Comparison of ENCODE assay signal across 8 mouse cellular contexts in genomic region chr15:102742589-102742988, GRCm38 (mm10). TPM values are rescaled to one million over a fixed set of nuclear protein-coding genes. Genes with fewer than 3 reads are reported as not detected.
DNase-seq lines count a peak whose midpoint lies in the region; ATAC-seq and TF ChIP-seq lines count a peak whose summit lies in the region.

No protein-coding gene starts in this region.

- H3K36me3 ChIP-seq in heart, embryonic 12.5 days = no peaks in the 10 kb centered on the region
- H3K36me3 ChIP-seq in kidney, embryonic 16.5 days (ENCODE audit: insufficient read depth, low read length) = no peaks in the 10 kb centered on the region
- no peaks in the 10 kb centered on the region for H3K36me3 ChIP-seq in liver, adult 2 months (ENCODE audit: control insufficient read depth, insufficient read depth, low read length)
- H3K36me3 ChIP-seq in splenic B cell, adult 2 months (ENCODE audit: control insufficient read depth, insufficient read depth, low read length, poor library complexity, severe bottlenecking) = no peaks in the 10 kb centered on the region

- DNase-seq in CD4-positive, CD25-positive, alpha-beta regulatory T cell, adult 2 months (ENCODE audit: low read depth, low spot score) = peak; percentile 95
- peak; percentile 96 for DNase-seq in brain, adult 2 months (ENCODE audit: low read depth, low spot score)
- DNase-seq in liver, adult 2 months (ENCODE audit: extremely low read depth, low read depth, low spot score) = peak; percentile 61
- DNase-seq in natural killer cell, adult 2 months (ENCODE audit: low spot score in 2 of 2) = peak; percentile 83 to 89
- DNase-seq in splenic B cell, adult 2 months (ENCODE audit: low read depth, low spot score) = peak; percentile 94

- H3K9me3 ChIP-seq in heart, embryonic 12.5 days (replicated peaks) = no peaks in the 10 kb centered on the region
- H3K9me3 ChIP-seq in kidney, embryonic 16.5 days (ENCODE audit: low read length) = no peaks in the 10 kb centered on the region

- no peak overlapping the region for H3K4me3 ChIP-seq in embryonic fibroblast, embryonic 13.5 days (ENCODE audit: insufficient read depth, low read length)
- no peak overlapping the region for H3K4me3 ChIP-seq in heart, embryonic 12.5 days
- no peak overlapping the region for H3K4me3 ChIP-seq in kidney, embryonic 16.5 days (ENCODE audit: low read length)
- H3K4me3 ChIP-seq in liver, adult 2 months (ENCODE audit: insufficient read depth, low read depth, low read length) = no peak overlapping the region

- peak; percentile 97 for TF ChIP-seq CTCF in embryonic fibroblast, embryonic 13.5 days (IDR thresholded peaks at IDR 0.05; ENCODE audit: borderline replicate concordance, insufficient read depth, low read length)
- TF ChIP-seq CTCF in liver, adult 2 months (IDR thresholded peaks at IDR 0.05; ENCODE audit: low read depth, low read length) = peak; percentile 100

- no peak overlapping the region for H3K4me2 ChIP-seq in heart, embryonic 12.5 days
- H3K4me2 ChIP-seq in kidney, embryonic 16.5 days (replicated peaks; ENCODE audit: low read depth, low read length) = no peak overlapping the region

- no peaks in the 10 kb centered on the region for H3K4me1 ChIP-seq in embryonic fibroblast, embryonic 13.5 days (ENCODE audit: control insufficient read depth, insufficient read depth, low read length)
- H3K4me1 ChIP-seq in heart, embryonic 12.5 days (replicated peaks) = peaks cover 16% of the 10 kb centered on the region
- peaks cover 16% of the 10 kb centered on the region for H3K4me1 ChIP-seq in kidney, embryonic 16.5 days (ENCODE audit: insufficient read depth, low read length)
- no peaks in the 10 kb centered on the region for H3K4me1 ChIP-seq in liver, adult 2 months (ENCODE audit: control insufficient read depth, insufficient read depth, low read length)

- no peak overlapping the region for H3K27ac ChIP-seq in embryonic fibroblast, embryonic 13.5 days (ENCODE audit: insufficient read depth, low read length)
- H3K27ac ChIP-seq in heart, embryonic 12.5 days (ENCODE audit: poor library complexity, severe bottlenecking) = no peak overlapping the region
- no peak overlapping the region for H3K27ac ChIP-seq in kidney, embryonic 16.5 days (ENCODE audit: low read length)
- H3K27ac ChIP-seq in liver, adult 2 months (replicated peaks; ENCODE audit: insufficient read depth, low read depth, low read length) = no peak overlapping the region

- TF ChIP-seq POLR2A in embryonic fibroblast, embryonic 13.5 days (IDR thresholded peaks at IDR 0.05; ENCODE audit: low read depth, low read length) = no peak
- TF ChIP-seq POLR2A in liver, adult 2 months (IDR thresholded peaks at IDR 0.05; ENCODE audit: extremely low read depth, insufficient read depth, low read length) = no peak

- H3K27me3 ChIP-seq in heart, embryonic 12.5 days (replicated peaks) = peaks cover 85% of the 10 kb centered on the region
- peaks cover 58% of the 10 kb centered on the region for H3K27me3 ChIP-seq in kidney, embryonic 16.5 days (ENCODE audit: insufficient read depth, low read length)
- H3K27me3 ChIP-seq in liver, adult 2 months (ENCODE audit: control insufficient read depth, insufficient read depth, low read length) = peaks cover 12% of the 10 kb centered on the region
- no peaks in the 10 kb centered on the region for H3K27me3 ChIP-seq in splenic B cell, adult 2 months (ENCODE audit: control insufficient read depth, insufficient read depth, low read length, poor library complexity, severe bottlenecking)

- H3K79me2 ChIP-seq in liver, adult 2 months (ENCODE audit: control insufficient read depth, insufficient read depth, low read length) = no peaks in the 10 kb centered on the region

- ATAC-seq in heart, embryonic 12.5 days (ENCODE audit: insufficient number of reproducible peaks, low FRiP score) = peak; percentile 71
- peak; percentile 53; the same call in 1 of the 2 replicates for ATAC-seq in kidney, embryonic 16.5 days (ENCODE audit: low FRiP score, low TSS enrichment)

- H3K9ac ChIP-seq in heart, embryonic 12.5 days = no peak overlapping the region
- no peak overlapping the region for H3K9ac ChIP-seq in kidney, embryonic 16.5 days (replicated peaks; ENCODE audit: low read length)
- no peak overlapping the region for H3K9ac ChIP-seq in liver, adult 2 months (ENCODE audit: low read depth, low read length)

- 0% methylated on average over 10 of the region's 10 CpGs for WGBS in heart, embryonic 12.5 days
- WGBS in kidney, embryonic 16.5 days = under 1% methylated on average over 10 of the region's 10 CpGs
- under 1% methylated on average over 10 of the region's 10 CpGs for WGBS in liver, adult 2 months

RNA-seq across cellular contexts. Expression of gene Calcoco1, which starts 20.6 kb away (rescaled TPM):
- polyA plus RNA-seq in embryonic fibroblast, embryonic 13.5 days (2011; ENCODE audit: insufficient read length, low read depth, missing spikeins) = 35.0 and 44.0 TPM in 2 replicates
- polyA plus RNA-seq in heart, embryonic 12.5 days (2016; fragmentation: Nextera tagmentation; extraction: Ambion mirVana) = 55.1 and 55.3 TPM in 2 replicates
- 60.4 and 63.2 TPM in 2 replicates for polyA plus RNA-seq in kidney, embryonic 16.5 days (2015; fragmentation: Nextera tagmentation; extraction: Ambion mirVana)
- total RNA-seq in liver, adult 2 months (2014; rRNA removed) = 19.1 and 20.5 TPM in 2 replicates
- polyA plus RNA-seq in liver, adult 2 months (2012; rRNA removed) = 20.7 and 22.8 TPM in 2 replicates
